Mouse (Mus musculus) embryo, embryonic 11.5 days (tissue): ENCODE data around the gene Bnipl.
A peak's percentile ranks its signal among the peaks of the same experiment; 100 is the strongest.

Experiments used
- DNase-seq: peaks from one replicate; pipeline ENCODE4 v3.0.0-alpha.2; 2012; ENCODE audit warnings: low read depth, low spot score

Gene Bnipl

DNA sequence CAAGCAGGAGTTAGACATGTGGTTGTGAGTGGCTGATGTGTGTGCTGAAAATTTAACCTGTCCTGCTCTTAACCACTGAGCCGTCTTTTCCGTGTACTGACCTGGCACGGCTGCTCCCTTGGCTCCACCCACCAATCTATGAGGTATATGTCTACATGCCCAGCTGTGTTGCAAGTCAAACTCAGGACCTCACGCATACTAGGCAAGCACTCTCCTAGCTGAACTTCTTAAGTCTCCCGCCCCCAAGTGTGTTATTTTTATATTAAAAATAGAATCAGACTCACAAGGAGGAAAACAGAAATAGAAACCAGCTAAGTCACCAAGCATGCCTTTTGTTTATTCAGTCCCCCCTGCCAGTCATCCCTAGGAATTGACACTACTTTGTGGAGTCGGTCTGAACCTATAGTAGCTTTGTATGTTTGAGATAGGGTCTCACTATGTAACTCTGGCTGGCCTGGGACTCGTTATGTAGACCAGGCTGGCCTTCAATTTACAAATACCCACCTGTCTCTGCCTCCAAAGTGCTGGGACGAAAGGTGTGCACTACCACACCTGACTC, 13.4 kb downstream of the Bnipl start:
- no peak for DNase-seq

DNA sequence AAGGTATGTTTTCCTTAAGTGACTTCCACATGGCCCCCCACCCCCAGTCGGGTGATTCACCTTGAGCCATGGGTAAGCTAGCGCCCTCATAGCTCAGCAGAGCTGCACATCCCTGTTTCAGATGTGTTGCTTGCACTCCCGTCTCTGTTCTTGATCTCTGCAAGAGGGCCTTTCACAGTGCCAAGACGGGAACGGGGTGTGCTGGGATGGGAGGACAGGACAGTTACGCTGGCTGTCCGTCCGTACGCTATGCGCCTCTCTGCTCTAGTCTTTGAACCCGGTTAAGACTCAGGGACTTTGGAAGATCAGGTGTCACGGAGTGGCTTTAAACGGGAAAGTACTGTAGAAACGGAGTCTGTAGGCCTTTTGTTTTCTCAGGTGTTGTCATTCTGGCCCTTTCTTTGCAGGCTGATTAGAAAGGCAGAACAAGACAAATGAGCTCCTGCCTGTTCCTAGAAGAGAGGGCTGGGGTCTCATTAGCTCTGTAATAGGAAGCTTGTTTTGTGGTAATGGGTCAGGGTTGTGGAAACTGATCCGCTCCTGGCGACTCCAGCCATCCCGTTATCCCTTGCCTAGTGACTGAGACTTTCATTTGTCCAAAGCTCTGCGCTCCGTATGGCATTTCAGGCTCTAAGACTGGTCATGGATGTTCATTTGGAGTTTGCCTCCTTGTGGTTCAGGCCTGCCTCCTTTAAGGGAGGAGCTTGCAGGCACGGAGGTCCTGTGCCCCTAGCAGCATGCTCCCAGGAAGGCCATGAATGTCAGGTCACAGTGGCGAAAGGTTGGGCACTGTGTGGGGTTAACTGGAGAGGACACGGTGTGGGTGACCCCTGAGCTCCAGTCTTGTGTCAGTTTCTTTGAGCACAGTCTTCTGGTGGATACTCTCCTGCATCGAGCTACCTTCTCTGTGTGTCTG, 15.3 kb downstream of the Bnipl start:
- no peak for DNase-seq

DNA sequence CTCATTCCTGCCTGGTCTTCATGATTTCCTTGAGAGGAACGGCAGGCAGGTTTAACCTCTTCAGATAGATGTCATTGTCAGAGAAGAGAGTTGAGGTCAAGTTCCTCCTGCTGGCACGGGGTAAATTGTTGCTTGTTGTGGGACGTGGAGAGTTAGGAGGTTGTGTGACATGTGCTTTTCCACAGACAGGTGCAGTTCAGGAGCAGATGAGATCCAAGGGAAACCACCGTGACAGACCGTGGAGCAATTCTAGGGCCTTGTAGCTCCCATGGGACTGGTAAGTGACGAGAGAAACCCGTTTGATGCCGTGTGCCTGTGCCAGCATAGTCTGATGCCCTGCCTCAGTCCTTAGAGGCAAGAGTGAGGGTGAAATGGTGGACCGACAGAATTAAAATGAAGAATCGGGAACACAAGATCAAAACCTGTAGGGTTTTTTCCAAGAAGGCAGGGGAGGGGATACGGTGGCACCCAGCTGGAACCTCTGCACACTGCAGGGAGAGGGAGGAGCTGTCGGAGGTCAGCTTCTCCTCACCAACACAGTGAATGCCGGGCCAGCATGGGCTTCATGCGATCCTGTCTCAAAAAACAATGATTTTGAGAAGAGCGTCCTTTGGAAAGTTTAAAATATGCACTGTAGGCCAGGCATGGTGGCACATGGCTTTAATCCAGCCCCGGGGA, 17.6 kb downstream of the Bnipl start:
- no peak for DNase-seq

DNA sequence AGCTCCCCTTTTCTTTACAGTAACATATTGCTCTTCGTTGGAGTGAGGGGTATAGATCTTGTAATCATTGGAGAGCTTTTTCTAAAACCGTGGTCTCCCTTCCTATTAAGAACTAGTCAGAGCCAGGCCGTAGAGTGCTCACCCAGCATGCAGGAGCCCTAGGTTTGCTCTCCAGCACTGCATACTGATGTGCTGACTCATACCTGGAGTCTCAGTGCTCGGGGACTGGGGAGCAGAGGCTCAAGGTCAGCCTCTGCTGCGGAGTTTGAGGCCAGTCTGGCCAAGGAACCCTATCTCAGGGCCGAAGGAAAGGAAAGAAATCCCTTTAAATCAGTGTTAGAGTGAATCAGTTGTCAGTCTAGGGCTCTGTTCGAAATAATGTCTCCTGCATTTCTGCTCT, 18.2 kb downstream of the Bnipl start:
- no peak for DNase-seq

DNA sequence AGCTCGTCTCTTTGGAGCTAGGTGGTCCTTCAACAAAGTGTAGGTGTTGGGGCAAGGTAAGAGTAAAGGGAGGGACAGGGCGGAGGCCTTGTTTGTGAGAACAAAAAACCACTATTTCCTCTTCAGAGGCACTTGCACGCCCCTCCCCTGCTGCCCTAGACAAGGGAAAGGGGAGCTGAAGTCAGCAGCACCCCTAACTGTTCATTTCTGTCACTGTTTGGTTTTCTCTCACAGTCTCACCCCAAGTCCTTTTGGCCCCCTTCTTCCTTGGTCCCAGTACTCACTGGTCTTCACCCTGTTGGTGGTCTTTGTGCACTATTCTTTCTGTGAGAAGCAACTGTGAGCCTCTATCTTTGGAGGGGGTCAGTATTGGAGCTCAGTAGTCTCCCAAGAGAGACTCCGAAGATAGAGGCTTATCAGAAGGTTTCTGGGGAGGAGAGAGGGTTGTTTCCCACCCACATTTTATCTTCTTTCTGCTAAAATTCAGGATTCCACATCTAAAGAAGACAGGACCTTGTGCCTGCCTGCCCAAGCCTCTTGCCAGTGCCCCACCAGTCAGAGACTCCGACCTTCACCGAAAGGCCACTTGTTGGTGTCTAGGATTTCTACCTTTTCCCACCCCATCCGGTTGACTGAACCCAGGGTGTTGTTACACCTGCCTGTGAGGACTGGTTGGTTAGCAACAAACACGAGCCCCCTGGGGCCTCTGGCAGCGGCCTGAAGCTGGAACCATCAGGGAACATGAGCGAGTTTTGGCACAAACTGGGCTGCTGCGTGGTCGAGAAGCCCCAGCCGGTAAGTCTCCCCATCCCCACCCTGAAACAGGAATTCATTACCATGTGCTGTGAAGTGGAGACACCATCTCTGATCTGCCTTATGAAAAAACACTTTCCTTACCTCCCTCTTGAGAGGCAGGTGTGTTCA, 19.4 kb downstream of the Bnipl start, which contains the start of gene Mllt11:
Mllt11 (minus strand) TSS at position 874 of the 924 bp plus-strand sequence.
- no peak for DNase-seq

DNA sequence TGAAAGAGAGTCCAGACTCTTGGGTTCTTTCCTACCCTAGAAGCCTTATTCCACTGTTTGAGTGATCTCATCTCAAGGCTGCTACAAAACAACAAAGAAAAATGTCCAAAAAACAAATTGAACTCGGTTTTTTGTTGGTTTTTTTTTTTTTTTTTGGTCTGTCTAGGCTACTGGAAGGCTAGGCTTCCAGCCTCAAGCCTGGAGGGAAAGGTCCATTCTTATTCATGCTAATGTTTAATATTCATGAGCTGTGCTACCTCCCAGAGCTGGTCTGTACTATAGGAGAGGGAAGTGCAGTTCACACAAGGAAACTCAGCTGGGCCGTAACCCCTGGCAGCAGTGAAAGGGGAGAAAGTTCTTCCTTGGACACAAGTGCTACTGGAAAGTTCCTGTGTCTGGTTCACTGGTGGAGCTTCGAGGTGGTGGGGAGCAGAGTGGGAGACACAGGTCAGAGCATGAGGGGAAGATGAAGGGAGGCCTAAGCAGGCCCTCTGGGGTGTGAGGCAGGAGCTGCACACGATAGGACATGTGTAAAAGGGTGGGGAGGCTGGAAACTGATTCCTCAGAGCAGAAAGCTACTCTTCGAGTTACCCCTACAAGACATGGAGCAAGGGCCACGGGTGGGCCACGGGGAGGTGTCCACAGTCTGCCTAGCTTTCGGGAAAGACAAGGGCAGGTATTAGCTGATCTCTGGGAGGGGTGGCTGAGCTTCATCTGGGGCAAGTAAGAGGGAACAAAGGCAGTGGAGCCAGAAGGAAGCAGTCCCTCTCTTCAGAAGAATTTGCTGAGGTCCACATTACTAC, 20.3 kb downstream of the Bnipl start:
- no peak for DNase-seq

DNA sequence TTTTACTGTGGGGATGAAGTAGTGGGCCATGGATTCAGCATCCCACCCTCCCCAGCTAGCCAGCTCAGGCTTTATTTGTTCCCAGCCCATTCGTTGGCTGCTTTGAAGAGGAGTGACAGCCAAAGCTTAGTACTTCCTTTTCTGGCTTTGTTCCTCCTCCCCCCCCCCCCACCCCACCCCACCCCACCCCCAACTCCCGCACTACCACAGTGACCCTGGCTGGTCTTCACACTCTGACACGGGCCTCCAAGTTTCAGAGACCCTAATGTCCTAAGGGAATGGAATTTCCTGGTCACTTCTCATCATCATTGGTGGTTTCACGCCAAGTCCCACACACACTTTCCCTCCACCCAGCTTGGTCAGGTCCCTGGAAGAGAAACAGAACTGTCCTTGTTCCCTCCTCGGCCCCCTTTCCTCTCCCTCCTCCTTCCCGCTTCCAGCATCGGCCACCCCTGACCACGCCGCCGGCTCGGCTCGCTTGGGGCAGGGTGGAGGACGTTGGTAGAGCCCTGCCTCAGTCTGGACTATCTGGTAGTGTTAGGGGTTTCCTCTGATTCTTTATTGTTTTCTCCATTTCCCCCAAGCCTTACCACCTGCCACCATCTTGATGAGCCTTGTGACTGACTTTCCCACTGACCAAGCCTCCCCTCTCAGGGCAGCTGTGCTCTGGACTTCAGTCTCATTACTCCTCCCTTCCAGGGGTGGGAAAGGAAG, 21.1 kb downstream of the Bnipl start:
- no peak for DNase-seq

DNA sequence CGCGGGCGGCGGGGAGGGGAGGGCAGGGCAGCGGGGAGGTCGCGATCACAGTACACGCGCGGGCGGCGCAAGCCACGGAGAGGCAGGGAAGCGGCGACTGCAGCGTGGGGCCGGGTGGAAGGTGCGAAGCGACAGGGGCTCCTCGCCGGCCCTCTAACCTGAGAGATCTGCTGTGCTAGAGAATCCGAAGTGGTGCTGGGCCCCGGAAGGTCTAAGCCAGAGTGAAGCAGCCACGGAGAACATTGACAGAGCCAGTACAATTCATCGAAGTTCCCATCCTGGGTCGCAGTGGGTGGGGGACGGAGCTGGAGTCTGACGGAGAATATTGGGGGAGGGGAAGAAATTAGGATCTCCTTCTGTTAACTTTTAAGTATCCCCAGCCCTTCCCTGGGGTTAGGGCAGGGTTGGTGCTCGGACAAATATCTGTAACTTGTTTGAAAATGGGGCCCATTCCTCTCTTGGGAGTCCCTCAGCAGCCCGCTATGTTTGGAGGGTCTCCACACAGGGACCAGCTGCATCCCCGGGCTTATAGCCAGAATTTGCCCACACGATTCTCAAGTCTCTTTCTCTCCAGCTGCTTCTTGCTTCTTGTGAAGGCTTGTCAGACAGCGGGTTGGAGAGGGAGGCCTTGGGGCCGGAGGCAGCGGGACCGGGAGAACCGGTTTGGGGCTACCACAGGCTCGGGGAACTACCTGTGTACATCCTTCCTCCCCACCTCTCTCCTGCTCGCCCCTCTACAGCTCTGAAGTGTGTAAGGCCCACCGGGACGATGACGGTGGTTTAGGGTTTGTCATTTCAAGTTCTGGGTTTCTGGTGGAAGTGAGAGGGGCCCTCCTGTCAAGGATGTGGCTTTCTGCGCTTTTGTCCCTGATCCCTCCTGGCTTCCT, 21.9 kb downstream of the Bnipl start:
- no peak for DNase-seq

DNA sequence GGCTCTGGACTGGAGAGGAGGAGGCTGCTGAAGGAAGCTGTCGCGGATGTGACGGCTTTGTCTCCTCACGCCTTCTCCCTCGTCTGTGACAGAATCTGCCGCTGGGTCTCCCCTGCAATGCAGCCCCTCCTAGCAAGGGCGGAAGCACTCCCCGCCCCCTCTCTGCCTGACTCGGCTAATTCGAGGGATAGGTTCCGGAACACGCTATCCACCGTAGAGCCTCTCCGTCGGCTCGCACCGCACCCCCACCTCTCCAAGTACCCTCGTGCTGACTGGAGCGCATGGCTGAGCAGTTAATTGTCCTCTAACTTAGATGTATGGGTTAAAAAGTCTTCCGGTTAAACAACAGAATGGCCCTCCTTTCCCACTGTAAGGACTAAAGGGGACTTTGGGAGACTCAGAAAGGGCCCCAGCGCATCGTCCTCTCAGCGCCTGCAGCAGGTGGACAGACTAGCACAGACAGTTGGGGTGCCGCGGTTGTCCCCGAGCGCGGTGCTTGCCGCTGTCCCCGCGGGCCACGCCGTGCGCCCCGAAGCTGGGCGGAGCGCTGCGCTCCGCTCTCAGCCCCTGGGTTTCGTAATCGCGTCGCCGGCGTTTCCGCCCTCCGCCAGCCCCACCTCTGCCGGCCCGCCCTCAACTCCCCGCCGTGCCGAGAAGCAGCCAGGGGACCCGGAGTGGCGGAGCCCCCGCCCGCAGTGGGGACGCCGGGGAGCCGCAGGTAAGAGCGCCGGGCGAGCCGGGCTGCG, 22.7 kb downstream of the Bnipl start, which contains the start of gene Cdc42se1:
Cdc42se1 (plus strand) TSS at position 585 of the 746 bp plus-strand sequence.
- DNase-seq: peak; percentile 75

DNA sequence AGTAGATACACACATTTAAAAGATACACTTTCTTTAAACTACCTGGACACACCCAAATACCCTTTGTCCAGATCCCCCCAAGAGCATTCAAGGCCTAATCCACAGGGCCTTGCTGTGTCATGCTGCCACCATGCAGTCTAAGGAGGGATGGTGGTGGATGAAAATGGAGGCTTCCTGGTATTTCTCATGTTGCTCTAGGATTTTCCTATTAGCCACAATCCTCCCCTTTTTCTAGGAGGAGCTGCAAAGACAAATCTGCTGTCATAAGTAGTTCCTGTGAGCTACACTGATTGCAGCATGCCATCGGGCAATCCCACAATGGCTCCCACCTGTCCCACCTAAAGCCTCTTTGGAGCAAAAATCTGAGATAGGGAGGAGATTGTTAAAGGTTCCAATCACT, 23.8 kb downstream of the Bnipl start:
- no peak for DNase-seq

DNA sequence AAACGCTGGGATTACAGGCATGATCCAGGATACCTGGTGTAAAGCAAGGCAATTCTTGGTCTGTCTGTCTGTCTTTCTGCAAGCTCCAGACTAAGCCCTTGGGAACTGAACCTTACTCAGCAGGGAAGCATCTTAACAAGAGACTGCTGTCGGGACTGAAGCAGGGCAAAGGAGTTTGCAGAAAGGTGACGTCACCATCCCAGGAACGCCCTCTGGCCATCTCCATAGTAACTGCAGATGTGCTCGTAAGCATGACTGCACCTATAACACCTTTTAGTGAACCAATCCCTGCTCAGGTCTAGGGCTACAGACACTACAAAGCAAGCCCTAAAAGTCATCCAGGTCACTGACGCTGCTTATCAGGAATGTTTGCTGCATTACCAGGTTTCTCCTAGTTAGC, 26.7 kb downstream of the Bnipl start:
- no peak for DNase-seq

DNA sequence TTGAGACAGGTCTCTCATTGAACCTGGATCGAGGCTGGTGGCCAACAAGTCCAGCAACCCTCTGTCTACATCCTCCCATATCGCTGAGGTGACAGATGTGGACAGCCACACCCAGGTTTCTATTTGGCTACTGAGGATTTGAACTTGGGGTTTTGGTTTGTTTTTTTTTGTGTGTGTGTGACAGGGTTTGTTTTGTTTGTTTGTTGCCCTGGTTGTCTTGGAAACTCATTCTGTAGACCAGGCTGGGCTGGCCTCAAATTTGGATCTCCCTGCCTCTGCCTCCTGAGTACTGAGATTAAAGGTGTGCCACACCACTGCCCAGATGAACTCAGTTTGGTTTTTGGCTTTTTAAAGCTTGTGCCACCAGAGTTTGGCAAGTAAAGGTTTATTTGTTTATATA, 28.0 kb downstream of the Bnipl start:
- DNase-seq: no peak

DNA sequence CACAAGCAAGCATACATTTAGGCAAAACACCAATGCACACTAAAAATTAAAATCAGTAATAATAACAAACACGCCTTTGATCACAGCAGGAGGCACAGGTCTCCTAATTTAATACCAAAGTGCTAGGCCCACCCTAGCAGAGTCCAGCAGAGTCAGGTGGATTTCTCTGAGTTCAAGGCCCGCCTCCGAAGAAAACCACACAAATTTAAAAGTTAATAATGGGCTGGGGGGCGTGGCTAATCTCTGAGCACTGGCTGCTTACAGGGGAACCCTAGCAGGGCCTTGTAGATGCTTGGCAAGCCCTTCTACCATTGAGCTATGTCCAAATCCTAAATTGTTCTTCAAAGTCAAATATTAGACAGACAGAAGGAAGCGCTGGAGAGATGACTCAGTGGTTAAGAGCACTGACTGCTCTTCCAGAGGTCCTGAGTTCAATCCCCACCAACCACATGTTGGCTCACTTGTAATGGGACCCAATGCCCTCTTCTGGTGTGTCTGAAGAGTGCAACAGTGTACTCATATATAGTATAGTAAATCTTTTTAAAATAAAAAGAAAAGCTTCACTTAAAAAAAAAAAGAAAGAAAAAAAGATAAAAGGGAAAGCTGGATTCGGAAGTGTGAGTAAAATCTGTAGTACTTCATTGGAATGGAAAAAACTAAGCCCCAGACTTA, 32.4 kb downstream of the Bnipl start:
- no peak for DNase-seq

DNA sequence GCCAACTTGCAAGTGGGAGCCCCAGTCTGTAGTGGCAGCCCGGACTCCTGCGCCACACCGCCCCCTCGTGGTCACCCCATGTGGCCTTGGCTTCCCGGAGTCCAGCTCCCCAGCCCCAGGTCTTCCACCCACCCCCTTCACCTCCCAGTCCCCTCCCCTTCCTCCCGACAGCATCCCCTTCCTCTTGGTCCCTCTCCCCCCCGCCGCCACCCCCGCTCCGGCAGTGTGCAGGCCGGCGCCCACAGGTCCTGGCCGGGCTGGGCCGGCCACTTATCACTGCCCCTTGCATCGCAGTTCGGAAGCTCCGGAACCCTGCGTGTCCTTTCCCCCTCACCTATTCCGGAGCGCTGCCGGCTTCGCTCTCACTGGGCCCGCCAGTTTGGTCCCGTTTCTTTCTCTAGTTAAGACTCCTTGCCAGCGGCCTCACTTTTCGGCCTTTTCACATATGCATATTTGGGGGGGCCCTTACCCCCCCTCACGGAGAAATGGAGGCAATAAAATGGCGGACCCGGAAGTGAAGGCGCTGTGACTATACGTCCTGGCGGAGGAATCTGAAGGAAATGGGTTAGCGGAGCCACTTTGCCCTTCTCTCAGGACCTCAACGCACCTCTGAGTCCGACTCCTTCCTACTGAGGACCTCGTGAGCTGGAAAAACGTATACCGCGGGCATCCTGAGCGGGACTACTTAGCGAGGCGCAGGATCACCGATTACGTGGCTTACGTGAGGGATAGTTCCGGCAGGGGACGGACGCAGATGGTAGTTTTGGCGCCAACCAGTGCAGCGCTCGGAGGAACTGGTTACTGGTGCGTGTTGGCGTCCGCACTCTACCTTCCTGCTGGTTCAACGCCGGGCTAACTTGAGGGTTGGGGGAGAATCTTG, 33.5 kb downstream of the Bnipl start, which contains the start of gene Gabpb2:
Gabpb2 (minus strand) TSS at position 662 of the 880 bp plus-strand sequence.
- DNase-seq: peak; percentile 89

DNA sequence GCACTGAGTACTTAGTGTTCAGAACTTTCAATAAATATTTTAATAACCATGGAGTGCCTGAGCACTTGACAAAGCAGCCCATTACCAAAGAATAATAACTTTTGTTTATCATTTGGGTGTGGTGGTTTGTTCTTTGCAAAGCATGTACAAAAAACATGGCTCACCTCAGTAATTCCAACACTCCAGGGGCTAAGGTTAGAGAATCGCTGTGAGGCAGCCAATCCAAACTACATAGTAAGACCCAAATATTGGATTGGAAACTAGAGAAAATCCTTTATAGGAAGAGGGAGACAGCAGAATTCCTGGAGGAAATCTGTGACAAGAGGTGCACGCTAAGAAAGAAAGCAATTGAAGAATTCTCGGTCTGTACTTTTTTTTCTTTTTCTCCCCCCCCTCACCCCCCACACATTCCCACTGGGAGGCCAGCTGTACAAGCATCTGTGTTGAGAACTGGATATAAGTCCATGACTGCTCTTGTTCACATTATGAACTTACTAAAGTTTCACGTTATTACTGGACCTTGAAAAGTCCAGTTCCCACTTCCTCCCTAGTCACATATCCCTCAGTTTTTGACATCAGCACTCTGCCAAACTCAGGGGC, 34.2 kb downstream of the Bnipl start:
- DNase-seq: no peak

DNA sequence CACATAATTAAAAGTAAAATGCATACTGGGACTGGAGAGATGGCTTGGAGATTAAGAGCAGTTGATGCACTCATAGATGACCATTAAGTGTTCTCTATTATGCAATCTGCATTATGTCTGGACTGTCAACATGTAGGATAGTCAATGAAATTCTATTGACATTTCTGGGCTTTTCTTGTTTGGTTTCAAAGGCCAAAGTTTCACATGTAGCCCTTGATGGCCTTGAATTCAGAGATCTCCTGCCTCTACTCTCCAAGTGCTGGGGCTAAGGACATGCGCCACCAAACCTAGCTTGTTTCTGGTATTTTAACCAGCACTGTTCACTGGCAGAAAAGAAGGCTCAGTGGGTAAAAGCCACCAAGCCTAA, 37.4 kb downstream of the Bnipl start:
- DNase-seq: no peak
